Mouse (Mus musculus) testis, adult 2 months (tissue): ENCODE data around the gene Kmt2d.

Experiments
- CTCF ChIP-seq: fragments of 200-500 bp; IDR thresholded peaks from 2 replicates; pipeline ENCODE4 v1.5.1; 2012; ENCODE audit warnings: low read depth, mild to moderate bottlenecking, inconsistent platforms, low read length, moderate library complexity; ENCODE audit not compliant: control insufficient read depth, insufficient read depth, insufficient replicate concordance
- POLR2A ChIP-seq: fragments of 200-500 bp; IDR thresholded peaks from 2 replicates; pipeline ENCODE4 v1.6.1; 2012; ENCODE audit warnings: low read depth, mild to moderate bottlenecking, inconsistent platforms, low read length, moderate library complexity; ENCODE audit not compliant: control insufficient read depth

- TF ChIP-seq CTCF (no peak), POLR2A (no peak)
Observed at GRCm38 (mm10) chr15:98793141-98793698, 77.8 kb downstream of the Kmt2d start.
